27 mouse cellular contexts compared by ENCODE assay signal in the genomic region with DNA sequence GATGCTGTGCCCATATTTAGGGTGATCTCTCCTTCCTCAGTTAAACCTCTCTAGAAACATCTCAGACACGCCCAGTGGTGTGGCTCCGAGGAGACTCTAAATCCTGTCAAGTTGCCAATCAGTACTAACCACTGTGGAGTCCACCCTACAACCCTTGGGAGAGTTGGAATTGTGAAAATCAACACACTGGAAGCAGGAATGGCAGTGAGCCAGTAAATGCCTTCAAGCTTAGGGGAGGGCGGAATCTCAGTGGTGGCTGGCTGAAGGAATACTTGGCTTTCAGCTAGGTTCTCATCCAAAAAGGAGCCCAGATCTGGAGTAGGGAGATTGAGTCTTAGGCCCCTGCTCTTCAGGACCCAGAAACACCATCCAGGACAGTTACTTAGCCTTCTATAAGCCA.
DNase-seq lines count a peak whose midpoint lies in the region; ATAC-seq and TF ChIP-seq lines count a peak whose summit lies in the region.
"Had no signal": no experiment of that assay in that cellular context is flagged by ENCODE, and none has a peak within 500 bp of the region (broad histone marks: within the 10 kb centered on the region; RNA-seq: fewer than 3 reads in every experiment).

No protein-coding gene starts in this region.

- no peak overlapping the region for H3K27ac ChIP-seq in heart, embryonic 13.5 days (replicated peaks)
- no peak overlapping the region for H3K27ac ChIP-seq in heart, embryonic 11.5 days (ENCODE audit: low read depth, low read length)
- H3K27ac ChIP-seq: embryonic facial prominence, embryonic 15.5 days; forebrain, embryonic 12.5 days; gastrocnemius, adult 2 months; heart, adult 2 months; hindbrain, embryonic 10.5 days; hindbrain, embryonic 15.5 days; layer of hippocampus, adult 2 months; left cerebral cortex, adult 2 months; limb, embryonic 13.5 days; liver, embryonic 12.5 days; midbrain, embryonic 13.5 days had no signal

- DNase-seq in lung, postnatal 10 days: peak; percentile 6
- DNase-seq in lung, adult 2 months: no peak
- peak; percentile 80 for DNase-seq in NIH3T3 (ENCODE audit: low read depth)
- no peak for DNase-seq in right cerebral cortex, postnatal 14 days
- DNase-seq: adrenal gland, adult 2 months; cerebellum, adult 11 months; cerebellum, adult 9-10 months; cerebellum, postnatal 36 days; gastrocnemius, adult 2 months; heart, adult 2 months; heart, postnatal 14 days; kidney, adult 11 months; kidney, postnatal 36 days; liver, postnatal 0 days; lung, postnatal 36 days had no signal

- peak overlapping the region; percentile 34; the same call in 1 of the 2 replicates for H3K4me2 ChIP-seq in heart, embryonic 13.5 days
- H3K4me2 ChIP-seq in heart, embryonic 11.5 days: no peak overlapping the region; the same call in 1 of the 2 replicates
- H3K4me2 ChIP-seq: embryonic facial prominence, embryonic 15.5 days; forebrain, embryonic 12.5 days; hindbrain, embryonic 15.5 days; liver, embryonic 12.5 days; midbrain, embryonic 13.5 days had no signal

- TF ChIP-seq POLR2A in lung, adult 2 months (IDR thresholded peaks at IDR 0.05; ENCODE audit: borderline replicate concordance, extremely low read depth, low read depth, low read length): no peak

- no peak for ATAC-seq in heart, embryonic 13.5 days (ENCODE audit: extremely low read depth, insufficient number of reproducible peaks, low FRiP score, low TSS enrichment)
- ATAC-seq in heart, embryonic 11.5 days (replicated peaks; ENCODE audit: insufficient number of reproducible peaks, low FRiP score, low TSS enrichment): no peak
- ATAC-seq: liver, embryonic 12.5 days; liver, postnatal 0 days; midbrain, embryonic 13.5 days had no signal

- no peak for TF ChIP-seq CTCF in lung, adult 2 months (IDR thresholded peaks at IDR 0.05; ENCODE audit: insufficient read depth, low read length)

- H3K4me3 ChIP-seq in heart, embryonic 13.5 days: no peak overlapping the region
- H3K4me3 ChIP-seq in heart, embryonic 11.5 days (ENCODE audit: low read depth, low read length): no peak overlapping the region
- H3K4me3 ChIP-seq in lung, adult 2 months (replicated peaks; ENCODE audit: extremely low read depth, low read depth, low read length): no peak overlapping the region
- H3K4me3 ChIP-seq: embryonic facial prominence, embryonic 15.5 days; forebrain, embryonic 12.5 days; gastrocnemius, adult 2 months; heart, adult 2 months; hindbrain, embryonic 10.5 days; hindbrain, embryonic 15.5 days; layer of hippocampus, adult 2 months; left cerebral cortex, adult 2 months; limb, embryonic 13.5 days; liver, embryonic 12.5 days; megakaryocyte, embryonic 14.5 days; midbrain, embryonic 13.5 days had no signal

- H3K9me3 ChIP-seq in heart, embryonic 13.5 days: no peaks in the 10 kb centered on the region
- no peaks in the 10 kb centered on the region for H3K9me3 ChIP-seq in heart, embryonic 11.5 days (replicated peaks; ENCODE audit: control insufficient read depth, low read length)
- H3K9me3 ChIP-seq: embryonic facial prominence, embryonic 15.5 days; forebrain, embryonic 12.5 days; hindbrain, embryonic 10.5 days; hindbrain, embryonic 15.5 days; limb, embryonic 13.5 days; liver, embryonic 12.5 days; megakaryocyte, embryonic 14.5 days; midbrain, embryonic 13.5 days had no signal

- peaks cover 6% of the 10 kb centered on the region for H3K4me1 ChIP-seq in heart, embryonic 13.5 days
- 0 out of 2 replicates have a peak, but pooled peaks cover 5% of the 10 kb centered on the region for H3K4me1 ChIP-seq in heart, embryonic 11.5 days (ENCODE audit: control insufficient read depth, insufficient read depth, low read length)
- no peaks in the 10 kb centered on the region for H3K4me1 ChIP-seq in lung, adult 2 months (ENCODE audit: control insufficient read depth, insufficient read depth, low read length)
- H3K4me1 ChIP-seq: hindbrain, embryonic 15.5 days; liver, embryonic 12.5 days; megakaryocyte, embryonic 14.5 days; midbrain, embryonic 13.5 days had no signal

- no peak overlapping the region for H3K9ac ChIP-seq in heart, embryonic 13.5 days
- no peak overlapping the region for H3K9ac ChIP-seq in heart, embryonic 11.5 days (ENCODE audit: low read depth, low read length)
- H3K9ac ChIP-seq: embryonic facial prominence, embryonic 15.5 days; forebrain, embryonic 12.5 days; hindbrain, embryonic 15.5 days; limb, embryonic 13.5 days; liver, embryonic 12.5 days; liver, postnatal 0 days; midbrain, embryonic 13.5 days had no signal

- H3K27me3 ChIP-seq in heart, embryonic 13.5 days (replicated peaks): no peaks in the 10 kb centered on the region
- H3K27me3 ChIP-seq in heart, embryonic 11.5 days (ENCODE audit: control insufficient read depth, insufficient read depth, low read length): no peaks in the 10 kb centered on the region
- H3K27me3 ChIP-seq: embryonic facial prominence, embryonic 15.5 days; forebrain, embryonic 12.5 days; hindbrain, embryonic 15.5 days; limb, embryonic 13.5 days; liver, embryonic 12.5 days; midbrain, embryonic 13.5 days had no signal

- 47% methylated on average over 3 of the region's 3 CpGs for WGBS in heart, embryonic 13.5 days
- 69% methylated on average over 3 of the region's 3 CpGs for WGBS in heart, embryonic 11.5 days (ENCODE audit: insufficient replicate concordance)
- WGBS in lung, adult 2 months: 44% methylated on average over 3 of the region's 3 CpGs

- H3K36me3 ChIP-seq in heart, embryonic 13.5 days: no peaks in the 10 kb centered on the region
- no peaks in the 10 kb centered on the region for H3K36me3 ChIP-seq in heart, embryonic 11.5 days (ENCODE audit: control insufficient read depth, insufficient read depth, low read length)
- H3K36me3 ChIP-seq: embryonic facial prominence, embryonic 15.5 days; forebrain, embryonic 12.5 days; hindbrain, embryonic 10.5 days; hindbrain, embryonic 15.5 days; limb, embryonic 13.5 days; liver, embryonic 12.5 days; midbrain, embryonic 13.5 days had no signal

Comparison
In these comparisons a context has a peak if more than half of its experiments do, and no peak if none do; other contexts are left out.
1. DNase-seq: peak in lung, postnatal 10 days (single experiment) and NIH3T3 (single experiment); none in lung, adult 2 months (single experiment) and right cerebral cortex, postnatal 14 days (single experiment).